Mouse (Mus musculus): ENCODE results near the gene Cfap36.
A peak's percentile ranks its signal among the peaks of the same experiment; 100 is the strongest.

Gene Cfap36

DNA sequence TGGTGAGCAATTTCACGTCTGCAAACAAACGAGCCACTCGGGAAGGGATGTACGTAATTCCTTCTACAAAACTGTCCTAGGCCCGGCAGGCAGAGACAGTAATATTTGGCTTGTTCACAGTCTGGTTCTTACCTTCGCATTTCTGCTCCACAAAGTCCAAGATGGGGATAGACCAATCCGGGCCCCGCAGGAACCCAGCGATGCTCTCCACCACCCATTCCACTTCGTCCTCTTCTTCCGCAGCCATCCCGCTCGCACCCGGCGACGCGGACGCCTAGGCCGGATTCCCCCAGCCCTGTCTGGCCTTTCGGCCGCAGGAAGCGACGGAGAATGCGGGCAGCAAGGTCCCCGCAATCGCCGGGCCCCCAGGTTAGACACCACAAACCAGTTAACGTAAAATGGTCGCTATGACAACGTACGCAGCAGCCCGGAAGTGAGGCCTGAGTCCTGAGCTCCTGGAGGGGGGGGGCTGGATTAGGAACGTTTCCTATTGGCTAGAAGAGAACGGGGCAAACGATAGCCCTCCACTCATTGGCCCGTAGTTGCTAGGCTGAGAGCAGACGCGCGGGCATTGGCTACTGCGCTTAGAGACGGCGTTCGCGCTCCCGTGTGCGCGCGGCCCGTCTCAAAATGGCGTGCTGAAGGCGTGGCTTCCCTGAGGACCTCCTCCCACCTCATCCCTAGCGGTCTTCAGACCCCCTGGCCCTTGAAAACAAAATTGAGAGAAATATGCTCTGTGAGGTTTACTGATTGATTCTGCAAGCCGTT, at the start of gene Cfap36:
TSS of gene Cfap36 (minus strand) at position 527 of the 768 bp plus-strand sequence.
- peak; percentile 80 to 90 for DNase-seq (ENCODE audit: low spot score in 2 of 2)

DNA sequence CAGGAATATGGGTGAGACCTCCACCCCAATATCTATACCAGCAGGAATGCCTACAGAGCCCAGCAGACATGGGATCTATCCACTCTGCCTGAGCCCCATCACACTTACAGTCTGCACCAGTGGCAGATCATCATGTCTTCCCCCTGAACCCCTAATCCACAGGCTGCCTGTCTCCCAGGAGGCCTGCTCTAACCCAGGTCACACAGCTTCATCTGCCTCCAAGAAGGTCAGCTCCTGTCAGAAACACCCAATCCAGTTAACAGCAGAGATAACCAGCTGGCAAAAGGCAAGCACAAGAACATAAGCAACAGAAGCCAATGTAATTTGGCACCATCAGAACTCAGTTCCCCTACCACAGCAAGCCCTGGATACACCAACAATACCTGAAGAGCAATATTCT, 40.1 kb upstream of the Cfap36 start:
- no peak for DNase-seq (ENCODE audit: low spot score in 2 of 2)

DNA sequence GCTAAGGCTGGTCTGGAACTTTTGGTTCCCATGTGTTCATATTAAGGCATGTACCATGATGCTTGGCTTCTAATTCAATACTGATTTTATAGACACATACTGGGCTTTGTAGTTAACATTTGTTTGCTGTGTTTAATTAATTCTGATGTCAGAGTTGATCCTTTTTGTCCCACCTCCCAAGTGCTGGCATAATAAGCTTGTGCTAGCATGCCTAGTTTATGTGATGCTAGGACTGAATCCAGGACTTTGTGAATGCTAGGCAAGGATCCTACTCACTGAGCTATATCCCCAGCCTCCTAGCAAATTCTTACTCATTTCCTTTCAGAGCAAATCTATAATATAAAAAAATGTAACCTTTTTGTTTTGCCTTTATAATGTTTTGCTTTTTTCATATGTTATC, 38.8 kb upstream of the Cfap36 start:
- no peak for DNase-seq (ENCODE audit: low spot score in 2 of 2)

DNA sequence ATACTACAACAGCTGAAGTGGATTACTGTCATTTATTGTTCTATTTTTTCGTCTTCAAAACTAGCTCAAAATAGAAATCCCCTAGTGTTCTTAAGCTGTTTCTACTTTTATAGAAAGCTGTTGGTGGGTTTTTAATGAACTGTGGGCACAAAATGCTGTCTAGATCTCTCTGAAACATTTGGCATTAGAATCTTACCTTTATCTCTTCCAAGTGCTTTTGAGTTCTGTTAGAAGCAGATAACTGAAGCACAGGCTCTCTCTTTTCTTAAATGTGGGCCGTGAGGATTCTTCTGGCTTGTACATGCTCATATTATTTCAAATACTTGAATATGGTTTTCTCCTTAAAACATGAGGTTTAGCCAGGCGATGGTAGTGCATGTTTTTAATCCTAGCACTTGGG, 27.5 kb upstream of the Cfap36 start:
- no peak for DNase-seq (ENCODE audit: low spot score in 2 of 2)

DNA sequence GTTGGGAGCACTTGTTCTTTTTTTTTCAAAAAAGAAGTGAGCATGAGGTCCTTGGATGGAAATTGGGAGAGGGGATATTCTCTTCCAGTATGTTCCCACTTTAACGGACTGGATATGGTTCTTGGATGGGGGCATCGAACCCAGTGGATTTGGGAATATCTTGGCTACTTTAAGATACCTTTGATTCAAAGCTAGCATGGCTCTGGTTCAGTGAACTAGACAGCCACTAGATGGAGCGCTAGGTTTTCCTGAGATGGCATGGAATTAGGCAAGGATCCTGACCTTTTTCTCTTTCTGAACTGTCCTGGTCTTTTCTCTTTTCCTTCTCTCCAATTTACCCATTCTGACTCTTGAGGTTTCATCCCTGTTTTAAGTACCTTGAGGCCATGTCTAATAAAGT, 20.6 kb upstream of the Cfap36 start:
- peak in 1 of 2 experiments; percentile 32 for DNase-seq (ENCODE audit: low spot score in 2 of 2)

DNA sequence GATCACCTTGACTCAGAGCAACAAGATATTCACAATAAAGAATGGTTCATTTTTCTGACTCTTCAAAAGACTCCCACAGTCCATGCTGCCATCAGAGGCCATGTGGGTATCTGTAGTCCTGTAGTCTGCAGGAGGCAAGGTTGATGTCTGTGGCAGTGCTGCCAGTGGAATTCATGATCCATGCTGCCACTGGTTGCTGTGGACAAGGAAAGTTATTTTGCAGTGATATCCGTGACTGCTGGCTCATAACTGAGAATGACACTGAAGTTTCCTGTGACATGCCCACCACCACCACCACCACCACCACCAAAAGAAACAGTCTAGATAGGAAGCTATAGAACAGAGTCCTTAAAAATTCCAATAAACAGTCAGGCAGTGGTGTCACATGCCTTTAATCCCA, 7.4 kb upstream of the Cfap36 start:
- no peak for DNase-seq (ENCODE audit: low spot score in 2 of 2)

DNA sequence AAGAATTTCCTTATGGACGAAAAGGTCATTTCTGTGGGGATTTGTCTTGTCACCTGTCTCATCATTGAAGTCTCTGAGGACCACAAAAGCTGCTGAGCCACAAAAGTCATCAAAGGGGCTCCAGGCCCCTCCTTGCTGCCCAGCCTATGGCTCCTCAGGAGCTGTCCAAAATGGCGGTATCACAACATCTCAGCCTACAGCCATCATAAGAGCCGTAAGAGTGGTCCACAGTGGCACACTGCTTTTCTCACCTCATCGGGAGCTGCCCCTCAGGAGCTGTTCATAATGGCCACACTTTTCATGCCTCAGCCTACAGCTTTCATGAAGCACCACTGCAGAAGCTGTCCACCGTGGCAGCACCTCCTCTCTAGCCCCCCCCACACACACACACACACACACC, 1.2 kb upstream of the Cfap36 start:
- no peak for DNase-seq (ENCODE audit: low spot score in 2 of 2)

DNA sequence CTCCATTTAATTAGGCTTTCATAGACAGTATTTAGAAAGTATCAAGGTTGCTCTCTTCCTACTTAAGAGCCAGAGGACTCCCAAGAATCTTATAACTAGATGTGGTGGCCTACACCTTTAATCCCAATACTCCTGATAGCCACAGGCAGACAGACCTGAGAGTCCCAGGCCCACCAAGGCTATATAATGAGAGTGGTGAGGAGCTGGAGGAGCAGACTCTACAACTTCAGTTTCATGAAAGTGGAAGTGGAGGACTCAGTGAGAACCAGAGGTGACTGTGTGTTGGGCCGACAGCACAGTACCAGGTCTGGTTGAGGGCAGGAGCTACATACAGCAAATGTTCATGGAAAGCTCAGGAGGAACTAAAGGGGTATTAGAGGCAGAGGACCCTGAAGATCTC, 516 bp upstream of the Cfap36 start:
- DNase-seq (ENCODE audit: low spot score in 2 of 2): no peak

DNA sequence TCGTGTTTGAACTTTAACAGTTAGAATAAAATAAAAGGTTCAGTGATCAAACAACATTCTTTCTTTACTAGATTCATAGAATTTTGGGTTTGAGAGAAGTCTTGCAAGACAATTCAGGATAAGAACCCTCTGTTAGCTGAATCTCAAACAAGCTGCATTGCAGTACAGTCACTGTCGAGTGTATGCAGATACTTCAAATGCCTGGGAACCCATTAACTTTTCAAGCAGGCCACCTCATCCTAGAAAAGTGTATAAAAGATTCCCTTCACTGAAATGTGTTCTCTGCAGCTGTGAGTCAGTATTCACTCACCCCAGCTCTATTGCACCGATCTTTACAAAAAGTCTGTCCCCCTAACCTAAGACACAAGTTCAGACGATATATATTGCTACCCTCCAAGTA, 1.2 kb downstream of the Cfap36 start:
- no peak for DNase-seq (ENCODE audit: low spot score in 2 of 2)

DNA sequence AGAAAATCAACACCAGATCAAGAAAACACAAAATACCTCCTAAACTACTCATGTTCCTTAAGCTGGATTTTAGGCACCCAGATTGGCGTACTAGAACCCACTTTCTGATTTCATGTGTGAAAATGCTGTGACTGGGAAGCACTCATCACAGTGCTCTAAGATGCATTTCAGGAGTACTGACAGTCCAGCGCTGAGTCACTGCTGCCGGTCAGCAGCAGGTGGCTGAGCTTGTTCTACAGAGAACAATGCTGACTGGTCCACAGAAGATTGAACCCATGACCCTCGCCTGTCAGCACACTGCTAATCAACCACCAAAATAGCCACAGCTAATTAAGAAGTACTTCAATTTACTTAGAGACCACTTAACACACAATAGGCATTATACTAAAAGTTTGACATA, 5.2 kb downstream of the Cfap36 start:
- DNase-seq (ENCODE audit: low spot score in 2 of 2): no peak

DNA sequence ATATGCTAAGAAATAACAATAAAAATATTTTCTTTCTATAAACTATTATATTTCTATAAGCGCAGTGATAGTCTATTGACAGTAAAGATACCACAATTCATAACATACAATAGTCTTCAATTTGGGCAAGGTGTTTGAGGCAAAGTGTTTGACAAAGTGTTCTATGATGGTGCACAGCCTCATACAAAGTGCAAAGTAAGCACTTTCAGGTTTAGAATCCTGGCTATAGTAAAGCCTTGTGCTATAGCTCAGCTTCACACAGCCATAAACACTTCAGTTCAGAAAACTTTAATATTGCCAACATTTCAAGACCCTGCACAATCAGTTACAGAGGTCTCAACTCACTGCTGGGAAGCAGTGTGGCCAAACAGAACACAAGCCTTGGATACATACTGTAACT, 7.9 kb downstream of the Cfap36 start:
- DNase-seq (ENCODE audit: low spot score in 2 of 2): no peak

DNA sequence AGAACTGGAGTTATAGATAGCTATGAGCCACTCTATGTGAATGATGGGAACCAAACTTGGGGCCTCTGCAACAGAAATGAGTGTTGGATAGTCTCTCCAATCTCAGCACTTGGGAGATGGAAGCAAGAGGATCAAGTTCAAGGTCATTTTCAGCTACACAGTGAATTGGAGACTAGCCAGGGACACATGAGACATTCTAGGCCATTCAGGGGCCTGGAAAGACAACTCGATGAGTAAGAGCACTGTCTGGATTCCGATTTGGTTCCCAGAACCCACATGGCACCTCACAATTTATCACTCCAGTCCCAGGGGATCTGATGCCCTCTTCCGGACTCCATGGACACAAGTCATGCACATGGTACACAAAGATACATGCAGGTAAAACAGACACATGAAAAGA, 8.7 kb downstream of the Cfap36 start:
- no peak for DNase-seq (ENCODE audit: low spot score in 2 of 2)

DNA sequence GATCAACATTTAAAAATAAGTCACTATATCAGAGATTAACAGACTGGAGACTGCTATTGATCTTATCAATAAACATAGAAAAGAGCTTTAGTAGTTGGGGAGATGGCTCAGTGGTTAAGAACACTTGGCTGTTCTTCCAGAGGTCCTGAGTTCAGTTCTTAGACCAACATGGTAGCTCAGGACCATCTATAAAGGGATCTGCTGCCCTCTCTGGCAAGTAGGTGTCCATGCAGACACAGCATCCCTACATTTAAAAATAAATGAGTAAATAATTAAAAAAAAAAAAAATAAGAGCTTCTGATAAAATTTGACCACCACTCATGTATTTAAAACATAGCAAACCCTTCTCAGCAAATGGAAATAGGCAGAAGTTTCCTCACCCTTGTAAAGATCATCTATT, 9.2 kb downstream of the Cfap36 start:
- DNase-seq (ENCODE audit: low spot score in 2 of 2): no peak

DNA sequence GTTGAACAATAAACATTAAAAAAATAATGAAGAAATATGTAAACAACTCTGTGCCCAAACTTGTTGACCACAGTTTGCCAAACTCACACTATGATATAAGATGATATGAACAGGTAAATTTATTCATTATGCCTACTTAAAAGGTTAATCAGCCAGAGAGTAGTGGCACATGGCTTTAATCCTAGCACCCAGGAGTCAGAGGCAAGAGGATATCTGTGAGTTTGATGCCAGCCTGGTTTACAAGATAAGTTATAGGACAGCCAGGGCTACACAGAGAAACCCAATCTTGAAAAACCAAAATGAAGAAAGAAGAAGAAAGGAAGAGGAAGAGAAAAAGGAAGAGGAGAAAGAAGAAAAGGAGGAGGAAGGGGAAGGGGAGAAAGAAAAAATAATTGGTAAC, 9.8 kb downstream of the Cfap36 start:
- no peak for DNase-seq (ENCODE audit: low spot score in 2 of 2)

DNA sequence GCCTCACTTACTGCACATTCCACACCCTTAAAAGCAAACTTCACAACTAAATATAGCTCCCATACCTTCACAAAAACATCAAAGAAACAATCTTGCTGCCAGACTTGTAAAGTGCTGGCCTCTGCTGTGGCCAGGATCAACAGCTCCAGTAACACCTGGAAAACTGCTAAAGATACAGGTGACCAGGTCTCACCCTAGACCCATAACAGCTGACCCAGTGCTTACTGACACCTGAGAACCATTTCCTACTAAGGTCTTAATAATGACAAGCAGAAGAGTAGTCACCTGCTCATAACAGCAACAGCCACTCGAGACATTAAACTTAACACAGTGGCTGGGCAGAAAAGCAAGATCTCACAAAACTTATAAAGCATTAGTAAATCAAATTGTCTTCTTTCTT, 13.6 kb downstream of the Cfap36 start:
- DNase-seq (ENCODE audit: low spot score in 2 of 2): no peak

DNA sequence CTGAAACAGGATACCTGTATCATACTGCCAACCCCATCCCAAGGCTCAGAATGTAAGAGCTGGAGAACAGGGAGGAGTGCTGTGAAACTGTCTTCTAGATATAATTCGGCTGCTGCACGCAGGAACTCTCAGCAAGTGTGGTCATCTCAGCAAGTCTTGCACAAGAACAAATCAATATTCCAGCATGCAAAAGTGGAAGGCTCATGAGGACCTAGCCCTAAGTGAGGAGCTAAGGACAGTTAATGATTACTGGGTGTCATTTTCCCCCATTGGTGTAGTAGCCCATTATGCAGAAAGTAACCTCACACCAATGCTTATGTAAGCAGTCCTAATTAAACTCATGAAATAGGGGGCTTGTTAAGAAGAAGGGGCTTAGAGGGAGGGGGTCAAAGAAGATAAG, 18.3 kb downstream of the Cfap36 start:
- DNase-seq (ENCODE audit: low spot score in 2 of 2): no peak

DNA sequence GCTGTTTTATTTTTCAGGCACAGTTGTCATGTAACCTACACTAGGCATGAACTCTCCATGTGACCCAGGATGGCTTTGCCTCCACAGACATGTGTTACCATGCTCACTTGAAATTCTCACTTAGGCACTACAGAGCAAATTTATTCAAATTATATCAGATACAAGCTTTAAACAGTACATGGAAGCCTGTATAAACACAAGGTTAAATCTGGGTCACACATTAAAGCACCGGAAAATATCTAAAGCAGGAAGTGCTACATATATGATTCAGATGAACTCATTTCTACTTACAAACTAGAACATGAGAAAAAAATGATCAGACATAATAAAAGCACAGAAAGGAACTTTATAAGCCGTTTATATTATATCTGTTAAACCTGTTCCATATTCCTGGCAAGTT, 22.5 kb downstream of the Cfap36 start:
- DNase-seq (ENCODE audit: low spot score in 2 of 2): no peak

DNA sequence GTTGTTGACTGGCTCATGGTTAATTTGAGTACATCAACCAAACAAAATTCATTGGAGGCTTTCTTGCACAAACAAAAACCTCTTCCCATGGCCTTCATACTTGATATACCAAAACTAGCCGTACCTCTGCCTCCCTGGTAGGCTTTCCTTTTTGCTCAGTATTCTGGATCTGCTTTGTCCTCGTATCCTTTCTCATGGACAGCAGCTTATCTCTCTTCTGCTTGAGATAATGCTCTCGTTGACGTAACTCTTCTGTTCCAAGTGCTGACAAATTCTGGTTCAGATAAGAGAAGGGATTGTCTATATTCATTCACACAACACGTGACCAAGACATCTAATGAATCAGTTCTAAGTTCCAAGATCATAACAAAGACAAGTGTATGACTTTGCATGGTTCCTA, 24.9 kb downstream of the Cfap36 start:
- DNase-seq (ENCODE audit: low spot score in 2 of 2): no peak

DNA sequence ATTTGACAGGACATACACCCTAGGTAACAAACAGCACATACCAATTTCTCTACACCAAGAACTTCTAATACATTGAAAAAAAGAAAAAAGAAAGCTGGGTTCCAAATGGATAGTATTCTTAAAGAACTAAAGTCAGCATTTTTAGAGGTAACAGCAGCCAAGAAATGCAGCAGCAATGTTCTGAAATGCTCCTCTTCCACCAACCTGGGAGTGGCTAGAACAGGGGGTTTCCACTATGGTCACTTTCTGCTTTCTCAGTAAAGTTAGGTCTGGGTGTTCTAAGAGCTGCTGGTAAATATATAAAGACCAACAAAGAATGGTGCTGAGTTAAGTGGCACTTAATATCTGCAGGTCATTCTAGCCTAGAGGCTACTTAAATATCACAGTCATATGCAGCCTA, 28.2 kb downstream of the Cfap36 start:
- no peak for DNase-seq (ENCODE audit: low spot score in 2 of 2)

DNA sequence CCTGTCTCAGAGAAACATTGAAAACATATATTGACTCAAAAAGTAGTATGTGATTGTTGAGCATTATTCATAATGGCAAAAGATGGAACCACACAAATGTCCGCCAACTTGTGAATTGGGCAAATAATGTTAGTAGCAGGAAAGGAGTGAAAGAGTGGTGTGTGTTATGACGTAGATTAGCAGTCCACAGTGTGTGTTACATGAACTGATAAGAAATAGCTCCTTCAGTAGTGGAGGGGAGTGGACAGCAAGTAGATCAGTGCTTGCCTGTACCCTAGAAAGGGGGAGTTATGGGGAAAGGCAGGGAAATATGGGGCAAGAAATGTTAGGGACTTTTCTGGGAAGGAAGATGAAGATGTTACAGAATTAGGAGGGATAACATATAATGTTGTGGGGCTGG, 31.0 kb downstream of the Cfap36 start:
- DNase-seq (ENCODE audit: low spot score in 2 of 2): no peak

DNA sequence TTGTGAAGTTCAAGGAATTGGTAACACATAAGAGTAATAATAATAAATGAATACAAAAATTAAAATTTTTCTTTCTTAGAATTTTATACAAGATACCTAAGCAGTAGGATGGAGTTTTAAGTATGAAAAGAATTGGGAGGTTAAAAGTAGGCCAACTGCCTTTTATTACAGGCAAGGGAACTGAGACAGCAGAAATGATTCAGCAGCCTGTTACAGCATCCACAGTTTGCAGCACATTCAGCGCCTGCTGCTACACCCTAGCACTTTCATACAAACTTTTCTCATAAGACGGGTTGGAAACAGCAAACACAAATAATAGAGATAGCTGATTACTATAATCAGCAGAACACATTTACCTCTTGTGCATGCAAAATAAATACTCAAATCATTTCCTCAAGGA, 37.4 kb downstream of the Cfap36 start:
- DNase-seq (ENCODE audit: low spot score in 2 of 2): no peak

DNA sequence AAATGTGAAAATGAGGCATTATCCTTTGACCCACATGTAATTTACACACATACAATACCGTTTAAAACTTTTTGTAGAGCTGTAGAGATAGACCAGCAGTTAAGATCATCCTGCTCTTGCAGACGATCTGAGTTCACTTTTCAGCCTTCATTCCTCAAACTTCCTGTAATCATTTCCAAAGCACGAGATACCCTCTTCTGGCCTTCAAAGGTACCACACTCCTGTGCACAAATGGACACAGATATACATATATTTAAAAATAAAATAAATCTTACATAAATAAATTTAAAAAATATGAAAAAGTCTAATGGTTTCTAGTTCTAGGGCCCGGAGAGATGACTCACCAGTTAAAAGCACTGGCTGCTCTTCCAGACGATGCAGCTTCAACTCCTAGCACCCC, 43.6 kb downstream of the Cfap36 start:
- no peak for DNase-seq (ENCODE audit: low spot score in 2 of 2)

DNA sequence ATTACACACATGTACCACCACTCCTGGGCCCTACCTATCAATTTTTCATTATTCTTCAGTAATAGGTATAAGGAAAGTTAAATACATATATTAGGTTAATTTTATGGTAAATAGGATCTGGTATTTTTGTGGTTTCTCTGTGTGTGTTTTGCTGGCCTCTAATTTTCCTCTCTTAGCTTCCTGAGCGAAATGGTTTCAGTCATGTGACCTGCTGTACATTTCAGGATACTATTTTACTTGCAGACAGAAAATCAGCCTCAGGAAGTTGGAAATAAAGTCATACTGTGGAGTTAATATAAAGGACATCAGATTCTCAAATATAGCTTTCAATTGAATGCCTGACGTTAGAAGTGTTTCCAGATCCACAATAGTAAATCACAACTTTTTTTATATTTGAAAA, 58.2 kb downstream of the Cfap36 start:
- no peak for DNase-seq (ENCODE audit: low spot score in 2 of 2)

DNA sequence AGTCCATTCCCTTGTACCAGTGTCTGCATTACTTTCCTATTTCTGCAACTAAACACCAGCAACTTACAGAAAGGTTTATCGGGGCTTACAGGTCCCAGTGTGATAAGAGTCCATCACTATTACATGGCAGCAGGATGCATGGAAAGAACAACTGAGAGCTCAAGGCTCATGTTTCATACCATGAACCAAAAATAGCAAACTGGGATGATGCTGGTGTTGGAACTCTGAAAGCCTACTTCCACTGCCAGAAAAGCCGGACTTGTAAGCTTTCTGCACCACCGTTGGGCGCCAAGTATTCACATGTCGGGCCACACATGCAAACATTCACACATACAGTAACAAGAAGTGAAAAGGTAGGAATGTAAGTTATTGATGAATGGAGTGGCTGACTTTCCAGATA, 65.5 kb downstream of the Cfap36 start:
- no peak for DNase-seq (ENCODE audit: low spot score in 2 of 2)

Measured in spleen, postnatal 10 days (tissue).